Mouse (Mus musculus) ES-E14 (cell line): ENCODE measurements around the gene Efna4. TPM values are rescaled to one million over a fixed set of nuclear protein-coding genes. Genes with fewer than 3 reads are reported as not detected.

Source experiments
- DNase-seq: peaks from one replicate; pipeline ENCODE4 v3.0.0-alpha.2; 2013; ENCODE audit warnings: low read depth, low spot score
- H3K27ac ChIP-seq: 2 replicates; pipeline ENCODE4 v1.5.1; 2012; ENCODE audit warnings: low read depth, mild to moderate bottlenecking, low read length, moderate library complexity, mixed read lengths; ENCODE audit not compliant: poor library complexity, insufficient read depth, severe bottlenecking
- H3K36me3 ChIP-seq: 2 replicates; pipeline ENCODE4 v1.6.1; 2012; ENCODE audit warnings: mild to moderate bottlenecking, low read length, moderate library complexity, mixed read lengths; ENCODE audit not compliant: control insufficient read depth, poor library complexity, insufficient read depth, severe bottlenecking
- H3K4me1 ChIP-seq, 2 experiments: fragments of 150-350 bp in 1 of 2; sonication (generic) in 1 of 2; 2 replicates each; pipeline ENCODE4 v1.6.1; 2012; ENCODE audit warnings: low read length in 2 of 2, mild to moderate bottlenecking in 1 of 2, mixed read lengths in 1 of 2; ENCODE audit not compliant: control insufficient read depth in 2 of 2, insufficient read depth in 2 of 2, poor library complexity in 1 of 2
- H3K4me3 ChIP-seq, 2 experiments: fragments of 150-350 bp in 1 of 2; sonication (generic) in 1 of 2; 2 replicates each; pipeline ENCODE4 v1.5.1; 2012; ENCODE audit warnings: low read length in 2 of 2, low read depth in 1 of 2, mild to moderate bottlenecking in 1 of 2, mixed read lengths in 1 of 2; ENCODE audit not compliant: insufficient read depth in 1 of 2, poor library complexity in 1 of 2, severe bottlenecking in 1 of 2
- H3K9ac ChIP-seq: 2 replicates; pipeline ENCODE4 v1.6.1; 2012; ENCODE audit warnings: low read depth, mild to moderate bottlenecking, low read length, mixed read lengths; ENCODE audit not compliant: poor library complexity, insufficient read depth, severe bottlenecking
- H3K9me3 ChIP-seq: fragments of 150-350 bp; sonication (generic); 2 replicates; pipeline ENCODE4 v1.6.1; 2012; ENCODE audit warnings: low read depth, mild to moderate bottlenecking, low read length; ENCODE audit not compliant: control insufficient read depth, insufficient read depth
- CHD2 ChIP-seq: IDR thresholded peaks from 2 replicates; pipeline ENCODE4 v1.6.1; 2014; ENCODE audit warnings: mild to moderate bottlenecking, low read depth, low read length, inconsistent platforms
- HCFC1 ChIP-seq: IDR thresholded peaks from 2 replicates; pipeline ENCODE4 v1.6.1; 2012; ENCODE audit warnings: low read length, inconsistent platforms, borderline replicate concordance; ENCODE audit not compliant: insufficient read depth
- MAFK ChIP-seq: IDR thresholded peaks from 2 replicates; pipeline ENCODE4 v1.6.1; 2014; ENCODE audit warnings: mild to moderate bottlenecking, low read depth, low read length, inconsistent platforms; ENCODE audit not compliant: insufficient read depth
- ZC3H11A ChIP-seq: IDR thresholded peaks from 2 replicates; pipeline ENCODE4 v1.6.1; 2012; ENCODE audit warnings: low read depth, mild to moderate bottlenecking, inconsistent platforms, low read length, borderline replicate concordance
- ZNF384 ChIP-seq: IDR thresholded peaks from 2 replicates; pipeline ENCODE4 v1.6.1; 2012; ENCODE audit warnings: low read depth, low read length, inconsistent platforms
- in situ Hi-C, 2 experiments: fragments of 600-800 bp; cut with MboI; formaldehyde crosslinking; loops; one replicate each; pipeline ENCODE4 v1.15.1; 2025; ENCODE audit warnings: low sequenced_read_pairs in 2 of 2, inconsistent platforms in 1 of 2; ENCODE audit not compliant: unreplicated experiment in 2 of 2
- total RNA-seq: library from RNA; depleted of rRNA; stranded (reverse); fragments of 300-350 nt; gene quantifications from 2 replicates; pipeline ENCODE4 v1.2.3, GENCODE M21; 2012

Gene Efna4
- total RNA-seq, 1 experiment: 24.0 TPM

- peaks cover 20% of the 10 kb centered on the region; the same call in 1 of the 2 replicates for H3K36me3 ChIP-seq
- no peaks in the 10 kb centered on the region for H3K9me3 ChIP-seq
- H3K27ac ChIP-seq: peak overlapping the region; percentile 37; the same call in 1 of the 2 replicates
- H3K9ac ChIP-seq: peak overlapping the region; percentile 54; the same call in 1 of the 2 replicates
- peak overlapping the region in 1 of 2 experiments; percentile 65; a peak in 2 of 4 replicates for H3K4me3 ChIP-seq
- DNase-seq: no peak
- TF ChIP-seq MAFK: no peak
- in situ Hi-C loops: no loop called here
- peaks cover 6 to 47% of the 10 kb centered on the region in 2 experiments for H3K4me1 ChIP-seq
These were observed 42.9 kb upstream of the Efna4 start for GRCm38 (mm10) chr3:89380711-89381110.

GRCm38 (mm10) chr3:89380291-89380690, 42.5 kb upstream of the Efna4 start:
- H3K9me3 ChIP-seq: no peaks in the 10 kb centered on the region
- in situ Hi-C loops: no loop called here
- DNase-seq: no peak
- H3K4me3 ChIP-seq: peak overlapping the region in 1 of 2 experiments; percentile 65; a peak in 2 of 4 replicates
- H3K36me3 ChIP-seq: peaks cover 20% of the 10 kb centered on the region; the same call in 1 of the 2 replicates
- H3K4me1 ChIP-seq: peaks cover 6 to 44% of the 10 kb centered on the region in 2 experiments
- no peak for TF ChIP-seq CHD2
- TF ChIP-seq ZC3H11A: no peak
- no peak for TF ChIP-seq HCFC1
- no peak for TF ChIP-seq MAFK
- TF ChIP-seq ZNF384: no peak
- peak overlapping the region; percentile 37; the same call in 1 of the 2 replicates for H3K27ac ChIP-seq
- H3K9ac ChIP-seq: peak overlapping the region; percentile 54; the same call in 1 of the 2 replicates

GRCm38 (mm10) chr3:89379388-89380131, 41.7 kb upstream of the Efna4 start:
- Histone ChIP-seq H3K4me3 (peak overlapping the region in 1 of 2 experiments; percentile 65; a peak in 2 of 4 replicates), H3K9me3 (no peaks in the 10 kb centered on the region), H3K9ac (peak overlapping the region; percentile 20; the same call in 1 of the 2 replicates), H3K27ac (no peak overlapping the region), H3K4me1 (peaks cover 6 to 42% of the 10 kb centered on the region in 2 experiments), H3K36me3 (peaks cover 20% of the 10 kb centered on the region; the same call in 1 of the 2 replicates)
- TF ChIP-seq MAFK (no peak), CHD2 (no peak), HCFC1 (no peak), ZC3H11A (no peak), ZNF384 (no peak)
- no peak for DNase-seq
- in situ Hi-C loops: no loop called here

GRCm38 (mm10) chr3:89378394-89379067, 40.7 kb upstream of the Efna4 start:
- Histone ChIP-seq H3K4me3 (peak overlapping the region; percentile 45 to 65), H3K27ac (peak overlapping the region; percentile 15), H3K9me3 (no peaks in the 10 kb centered on the region), H3K4me1 (peaks cover 6 to 32% of the 10 kb centered on the region in 2 experiments), H3K36me3 (peaks cover 18% of the 10 kb centered on the region; the same call in 1 of the 2 replicates), H3K9ac (peak overlapping the region; percentile 64; the same call in 1 of the 2 replicates)
- DNase-seq: peak; percentile 96
- TF ChIP-seq HCFC1 (no peak), ZC3H11A (no peak), CHD2 (no peak), MAFK (peak; percentile 65)
- in situ Hi-C loops: no loop called here
